Mouse (Mus musculus): ENCODE data around the gene Ccs. TPM values are rescaled to one million over a fixed set of nuclear protein-coding genes. Genes with fewer than 3 reads are reported as not detected.

The Ccs gene
- total RNA-seq, 2 experiments from 2014 or later: 29.8 to 30.3 TPM

- no peak overlapping the region for H3K4me3 ChIP-seq
- no peak for TF ChIP-seq CTCF (IDR thresholded peaks at IDR 0.05)
- no peak for DNase-seq (ENCODE audit: extremely low spot score in 1 of 2, low spot score in 2 of 2)
- H3K27ac ChIP-seq: no peak overlapping the region
- intact Hi-C loops (cut with DNase I): no loop called here
These were observed 36.4 kb downstream of the Ccs start for GRCm38 (mm10) chr19:4802691-4803091.

- DNase-seq (ENCODE audit: extremely low spot score in 1 of 2, low spot score in 2 of 2): no peak
- Histone ChIP-seq H3K4me3 (no peak overlapping the region), H3K27ac (no peak overlapping the region)
- intact Hi-C loops (cut with DNase I): no loop called here
- TF ChIP-seq CTCF (IDR thresholded peaks at IDR 0.05): no peak
These were observed 40.0 kb downstream of the Ccs start for GRCm38 (mm10) chr19:4799083-4799482.

GRCm38 (mm10) chr19:4797846-4798245 lies 41.3 kb downstream of the Ccs start:
- intact Hi-C loops (cut with DNase I): no loop called here
- Histone ChIP-seq H3K4me3 (no peak overlapping the region), H3K27ac (no peak overlapping the region)
- TF ChIP-seq CTCF (IDR thresholded peaks at IDR 0.05): no peak
- DNase-seq (ENCODE audit: extremely low spot score in 1 of 2, low spot score in 2 of 2): no peak

GRCm38 (mm10) chr19:4795929-4796328 lies 43.2 kb downstream of the Ccs start:
- H3K27ac ChIP-seq: no peak overlapping the region
- TF ChIP-seq CTCF (IDR thresholded peaks at IDR 0.05): no peak
- no peak overlapping the region for H3K4me3 ChIP-seq
- no peak for DNase-seq (ENCODE audit: extremely low spot score in 1 of 2, low spot score in 2 of 2)
- intact Hi-C loops (cut with DNase I): no loop called here

GRCm38 (mm10) chr19:4793831-4794422 lies 45.2 kb downstream of the Ccs start, which contains the start of gene Rbm4:
Rbm4 (minus strand) TSS chr19:4793901.
- TF ChIP-seq CTCF (IDR thresholded peaks at IDR 0.05): no peak
- Histone ChIP-seq H3K4me3 (peak within 1 kb of the TSS; percentile 90), H3K27ac (peak within 1 kb of the TSS; percentile 83)
- DNase-seq (ENCODE audit: extremely low spot score in 1 of 2, low spot score in 2 of 2): peak; percentile 96 to 98
- intact Hi-C loops (cut with DNase I): loop anchor here (1.0 kb wide), 1 partner anchor 45 kb away; the partner anchor contains the start of genes Ccdc87 and Ccs

GRCm38 (mm10) chr19:4793281-4793830 lies 45.8 kb downstream of the Ccs start:
- H3K27ac ChIP-seq: peak overlapping the region; percentile 83
- no peak for DNase-seq (ENCODE audit: extremely low spot score in 1 of 2, low spot score in 2 of 2)
- no peak for TF ChIP-seq CTCF (IDR thresholded peaks at IDR 0.05)
- H3K4me3 ChIP-seq: peak overlapping the region; percentile 90
- intact Hi-C loops (cut with DNase I): no loop called here

- DNase-seq (ENCODE audit: extremely low spot score in 1 of 2, low spot score in 2 of 2): no peak
- intact Hi-C loops (cut with DNase I): no loop called here
- Histone ChIP-seq H3K4me3 (no peak overlapping the region), H3K27ac (no peak overlapping the region)
- no peak for TF ChIP-seq CTCF (IDR thresholded peaks at IDR 0.05)
These were observed 52.8 kb downstream of the Ccs start for GRCm38 (mm10) chr19:4786313-4786712.

- H3K4me3 ChIP-seq: no peak overlapping the region
- DNase-seq (ENCODE audit: extremely low spot score in 1 of 2, low spot score in 2 of 2): no peak
- no peak for TF ChIP-seq CTCF (IDR thresholded peaks at IDR 0.05)
- no peak overlapping the region for H3K27ac ChIP-seq
- intact Hi-C loops (cut with DNase I): no loop called here
These were observed 53.9 kb downstream of the Ccs start for GRCm38 (mm10) chr19:4785206-4785605.

- Histone ChIP-seq H3K4me3 (no peak overlapping the region), H3K27ac (no peak overlapping the region)
- no peak for TF ChIP-seq CTCF (IDR thresholded peaks at IDR 0.05)
- no peak for DNase-seq (ENCODE audit: extremely low spot score in 1 of 2, low spot score in 2 of 2)
- intact Hi-C loops (cut with DNase I): no loop called here
These were observed 56.2 kb downstream of the Ccs start for GRCm38 (mm10) chr19:4782891-4783290.

Other genes with a start within 250 kb of the Ccs start
- gene Lrfn4, start 223.7 kb downstream of the Ccs start, total RNA-seq (2021): 10 to 100 TPM; 41.2 to 44.9 TPM
- gene Rce1, start 213.7 kb downstream of the Ccs start, total RNA-seq (2021): 10 to 100 TPM; 26.4 to 30.6 TPM
- 1 to 10 TPM; 1.5 to 1.6 TPM for gene Gm960, start 140.7 kb downstream of the Ccs start, total RNA-seq (2021)
- 100 to 1,000 TPM; 561 to 597 TPM for gene Sptbn2, start 128.2 kb downstream of the Ccs start, total RNA-seq (2021)
- gene Rbm4b, start 82.8 kb downstream of the Ccs start, total RNA-seq (2021): 10 to 100 TPM; 16.3 to 18.2 TPM
- gene Rbm4, start 45.4 kb downstream of the Ccs start, total RNA-seq (2021): 100 to 1,000 TPM in 1 of 2 experiments, 10 to 100 TPM in 1; 93.1 to 112 TPM
- 10 to 100 TPM; 22.0 to 25.5 TPM for gene Gm21992, start 27.7 kb downstream of the Ccs start, total RNA-seq (2021)
- 10 to 100 TPM; 53.4 to 61.0 TPM for gene Rbm14, start 27.7 kb downstream of the Ccs start, total RNA-seq (2021)
- 1 to 10 TPM; 2.0 to 2.6 TPM for gene Ccdc87, start within 50 bp of the Ccs start, total RNA-seq (2021)
- gene Ctsf, start 15.8 kb upstream of the Ccs start, total RNA-seq (2021): 100 to 1,000 TPM; 102 to 107 TPM
- 1 to 10 TPM; 1.4 to 1.5 TPM for gene Actn3, start 38.6 kb upstream of the Ccs start, total RNA-seq (2021)
- 10 to 100 TPM; 24.7 to 25.9 TPM for gene Zdhhc24, start 39.3 kb upstream of the Ccs start, total RNA-seq (2021)
- 10 to 100 TPM; 40.0 to 48.1 TPM for gene Bbs1, start 67.3 kb upstream of the Ccs start, total RNA-seq (2021)
- 10 to 100 TPM; 39.5 to 45.9 TPM for gene Dpp3, start 89.0 kb upstream of the Ccs start, total RNA-seq (2021)
- gene Peli3, start 103.8 kb upstream of the Ccs start, total RNA-seq (2021): 10 to 100 TPM; 27.9 to 31.8 TPM
- gene Mrpl11, start 122.8 kb upstream of the Ccs start, total RNA-seq (2021): 10 to 100 TPM; 52.7 to 55.3 TPM
- 10 to 100 TPM; 21.7 to 33.7 TPM for gene Npas4, start 151.0 kb upstream of the Ccs start, total RNA-seq (2021)
- gene Slc29a2, start 184.5 kb upstream of the Ccs start, total RNA-seq (2021): 10 to 100 TPM; 16.6 to 16.7 TPM
- 100 to 1,000 TPM; 109 to 131 TPM for gene B4gat1, start 199.5 kb upstream of the Ccs start, total RNA-seq (2021)
- gene AC124502.3, start 199.6 kb upstream of the Ccs start, total RNA-seq (2021): 1 to 10 TPM; 4.9 to 5.8 TPM
- 10 to 100 TPM; 26.9 to 28.8 TPM for gene Brms1, start 202.0 kb upstream of the Ccs start, total RNA-seq (2021)
- gene Rin1, start 211.1 kb upstream of the Ccs start, total RNA-seq (2021): 10 to 100 TPM; 94.6 to 95.9 TPM
- 1 to 10 TPM; 4.3 to 5.4 TPM for gene Cd248, start 228.7 kb upstream of the Ccs start, total RNA-seq (2021)
- gene Tmem151a, start 246.2 kb upstream of the Ccs start, total RNA-seq (2021): 100 to 1,000 TPM; 154 to 156 TPM
- gene Yif1a, start 249.2 kb upstream of the Ccs start, total RNA-seq (2021): 10 to 100 TPM; 23.4 to 25.7 TPM